Mouse (Mus musculus): Measurements from ENCODE around the gene Zscan21. TPM values are rescaled to one million over a fixed set of nuclear protein-coding genes. Genes with fewer than 3 reads are reported as not detected.

Gene Zscan21
- polyA plus RNA-seq (2012; rRNA removed) = 63.8 and 66.3 TPM in 2 replicates

DNA sequence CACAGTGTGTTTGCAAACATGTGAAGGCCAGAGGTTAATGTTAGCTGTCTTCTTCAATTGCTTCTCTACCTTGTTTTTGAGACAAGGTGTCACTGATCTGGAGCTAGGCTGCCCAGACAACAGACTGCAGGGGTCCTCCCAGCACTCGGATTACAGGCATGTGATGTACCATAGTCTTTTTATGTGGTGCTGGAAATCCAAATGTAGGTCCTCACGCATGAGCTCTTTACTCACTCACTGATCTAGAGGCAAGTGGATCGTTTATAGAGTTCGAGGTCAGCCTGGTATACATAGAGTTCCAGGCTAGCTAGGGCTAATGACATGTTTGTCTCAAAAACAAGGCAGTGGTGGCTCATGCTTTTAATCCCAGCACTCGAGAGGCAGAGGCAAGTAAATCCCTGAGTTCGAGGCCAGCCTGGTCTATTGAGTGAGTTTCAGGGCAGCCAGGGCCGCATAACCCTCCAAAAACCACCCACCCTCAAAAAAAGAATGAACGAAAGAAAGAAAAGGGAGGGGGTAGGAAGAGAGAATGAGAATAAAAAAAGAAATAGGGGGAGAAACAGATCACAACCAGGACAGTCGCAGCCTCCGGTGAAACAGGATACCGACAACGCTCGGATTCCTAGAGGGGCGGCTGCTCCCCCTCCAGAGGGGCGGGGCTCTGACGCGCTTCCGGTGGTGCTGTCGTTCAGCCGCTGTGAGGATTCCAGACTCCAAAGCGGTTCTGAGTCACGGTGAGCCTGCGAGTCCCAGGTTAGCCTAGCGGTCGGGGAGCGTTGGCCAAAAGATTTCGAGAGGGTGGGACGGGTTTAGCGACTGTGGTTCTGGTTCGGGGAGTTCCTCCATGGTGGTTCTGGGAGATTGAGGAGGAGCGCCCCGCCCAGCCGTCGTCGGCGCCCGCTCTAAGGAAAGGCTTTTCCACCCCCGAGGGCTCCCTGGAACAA is at the start of gene Zscan21:
Zscan21 (plus strand) TSS at position 649 of the 944 bp plus-strand sequence.
- TF ChIP-seq CTCF (IDR thresholded peaks at IDR 0.05; ENCODE audit: borderline replicate concordance, extremely low read depth, insufficient read depth, insufficient read length) = no peak
- peak; percentile 72; the same call in 1 of the 2 replicates for TF ChIP-seq POLR2A (IDR thresholded peaks at IDR 0.05; ENCODE audit: borderline replicate concordance, extremely low read depth, insufficient read depth, insufficient read length, poor library complexity, severe bottlenecking)
- peak; percentile 96 for DNase-seq (ENCODE audit: low read depth)

DNA sequence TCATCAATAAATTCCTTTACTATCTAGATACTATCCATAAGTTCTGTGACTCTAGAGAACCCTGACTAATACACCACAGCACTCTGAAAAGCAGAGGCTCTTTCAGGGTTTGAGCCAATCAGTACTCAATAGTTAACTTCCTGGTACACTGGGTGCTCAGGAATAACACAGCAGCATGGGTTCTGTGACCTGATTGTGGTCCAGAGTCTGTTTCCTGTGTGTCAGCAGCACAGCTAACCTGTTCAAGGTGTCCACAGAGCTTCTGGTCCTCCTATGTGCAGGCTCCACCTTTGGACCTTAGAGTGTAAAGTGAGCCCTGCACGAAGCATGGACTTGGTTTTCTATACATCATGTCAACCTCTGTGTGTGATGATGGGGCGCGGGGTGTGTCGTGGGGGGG is 42.9 kb upstream of the Zscan21 start:
- TF ChIP-seq CTCF (IDR thresholded peaks at IDR 0.05; ENCODE audit: borderline replicate concordance, extremely low read depth, insufficient read depth, insufficient read length) = no peak
- TF ChIP-seq POLR2A (IDR thresholded peaks at IDR 0.05; ENCODE audit: borderline replicate concordance, extremely low read depth, insufficient read depth, insufficient read length, poor library complexity, severe bottlenecking) = no peak
- DNase-seq (ENCODE audit: low read depth) = no peak

DNA sequence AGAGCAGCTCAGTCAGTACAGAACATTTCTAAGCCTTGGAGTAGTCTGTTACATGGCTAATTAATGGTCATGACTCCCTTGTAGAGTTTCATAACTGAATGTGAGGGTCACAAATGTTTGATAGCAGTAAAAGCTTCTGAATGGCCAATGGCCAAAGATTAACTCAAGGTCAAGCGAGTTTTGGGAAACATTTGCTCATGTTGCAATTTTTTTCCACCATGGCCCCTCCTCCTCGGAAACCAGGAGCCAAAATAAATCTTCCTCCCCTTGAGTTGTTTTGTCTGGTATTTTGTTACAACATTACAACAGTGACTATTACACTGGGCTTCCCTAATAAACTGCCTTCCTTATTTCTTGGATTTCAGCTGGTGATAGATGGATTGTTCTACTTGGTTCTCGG is 41.0 kb upstream of the Zscan21 start:
- no peak for DNase-seq (ENCODE audit: low read depth)
- TF ChIP-seq CTCF (IDR thresholded peaks at IDR 0.05; ENCODE audit: borderline replicate concordance, extremely low read depth, insufficient read depth, insufficient read length) = no peak
- no peak for TF ChIP-seq POLR2A (IDR thresholded peaks at IDR 0.05; ENCODE audit: borderline replicate concordance, extremely low read depth, insufficient read depth, insufficient read length, poor library complexity, severe bottlenecking)

DNA sequence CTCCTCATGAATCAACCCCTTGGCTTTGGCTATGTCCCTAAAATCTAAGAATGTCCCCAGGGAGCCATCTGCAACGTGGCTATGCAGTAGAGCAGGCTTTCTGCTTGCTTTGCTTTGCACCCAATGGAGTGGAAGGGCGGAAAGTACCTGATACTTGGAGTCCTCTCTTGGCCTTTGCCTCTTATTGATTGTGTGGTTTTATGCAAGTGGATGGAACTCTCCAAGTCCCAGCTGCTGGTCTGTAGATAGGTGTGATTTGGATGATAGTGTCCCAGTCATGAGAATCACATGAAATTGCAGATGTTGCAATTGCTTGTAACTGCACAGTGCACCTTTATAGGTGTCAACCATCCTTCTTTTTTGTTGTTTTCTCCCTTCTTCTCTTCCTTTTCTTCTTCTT is 40.6 kb upstream of the Zscan21 start:
- TF ChIP-seq POLR2A (IDR thresholded peaks at IDR 0.05; ENCODE audit: borderline replicate concordance, extremely low read depth, insufficient read depth, insufficient read length, poor library complexity, severe bottlenecking) = no peak
- TF ChIP-seq CTCF (IDR thresholded peaks at IDR 0.05; ENCODE audit: borderline replicate concordance, extremely low read depth, insufficient read depth, insufficient read length) = no peak
- no peak for DNase-seq (ENCODE audit: low read depth)

DNA sequence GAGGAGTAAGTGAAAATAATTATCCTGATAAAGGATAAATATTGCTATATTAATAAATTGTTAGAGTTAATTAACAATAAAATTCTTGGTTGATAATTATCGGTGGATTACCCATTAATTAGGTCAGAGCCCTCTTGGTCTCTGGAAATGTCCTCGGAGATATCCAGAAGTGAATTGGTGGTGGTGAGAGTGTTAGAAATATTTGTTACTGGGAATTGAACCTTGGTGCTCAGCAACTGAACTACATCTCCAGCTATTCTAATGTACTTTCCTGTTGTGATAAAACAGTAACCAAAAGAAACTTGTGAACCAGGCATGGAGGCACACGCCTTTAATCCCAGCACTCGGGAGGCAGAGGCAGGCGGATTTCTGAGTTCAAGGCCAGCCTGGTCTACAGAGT is 36.2 kb upstream of the Zscan21 start:
- DNase-seq (ENCODE audit: low read depth) = no peak
- no peak for TF ChIP-seq CTCF (IDR thresholded peaks at IDR 0.05; ENCODE audit: borderline replicate concordance, extremely low read depth, insufficient read depth, insufficient read length)
- TF ChIP-seq POLR2A (IDR thresholded peaks at IDR 0.05; ENCODE audit: borderline replicate concordance, extremely low read depth, insufficient read depth, insufficient read length, poor library complexity, severe bottlenecking) = no peak

DNA sequence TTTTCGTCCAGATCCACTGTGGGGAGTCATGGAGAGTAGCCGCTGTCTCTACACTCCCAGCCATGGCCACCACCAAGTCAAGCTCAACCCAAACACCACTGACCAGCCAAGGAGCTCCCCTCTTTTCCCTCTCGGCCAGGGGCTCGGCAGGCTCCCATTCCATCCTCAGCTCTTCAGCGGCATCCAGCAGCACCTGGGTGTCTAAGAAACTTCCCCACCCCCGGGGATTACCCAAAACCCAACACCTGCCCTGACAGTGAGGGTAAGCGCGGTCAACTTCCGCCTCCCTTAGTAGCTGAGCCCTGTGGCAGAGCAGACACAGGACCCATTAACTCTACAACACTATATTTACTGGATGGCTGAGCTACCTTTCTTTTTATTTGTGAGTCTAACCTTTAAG is 35.3 kb upstream of the Zscan21 start:
- DNase-seq (ENCODE audit: low read depth) = no peak
- TF ChIP-seq CTCF (IDR thresholded peaks at IDR 0.05; ENCODE audit: borderline replicate concordance, extremely low read depth, insufficient read depth, insufficient read length) = no peak
- no peak for TF ChIP-seq POLR2A (IDR thresholded peaks at IDR 0.05; ENCODE audit: borderline replicate concordance, extremely low read depth, insufficient read depth, insufficient read length, poor library complexity, severe bottlenecking)

DNA sequence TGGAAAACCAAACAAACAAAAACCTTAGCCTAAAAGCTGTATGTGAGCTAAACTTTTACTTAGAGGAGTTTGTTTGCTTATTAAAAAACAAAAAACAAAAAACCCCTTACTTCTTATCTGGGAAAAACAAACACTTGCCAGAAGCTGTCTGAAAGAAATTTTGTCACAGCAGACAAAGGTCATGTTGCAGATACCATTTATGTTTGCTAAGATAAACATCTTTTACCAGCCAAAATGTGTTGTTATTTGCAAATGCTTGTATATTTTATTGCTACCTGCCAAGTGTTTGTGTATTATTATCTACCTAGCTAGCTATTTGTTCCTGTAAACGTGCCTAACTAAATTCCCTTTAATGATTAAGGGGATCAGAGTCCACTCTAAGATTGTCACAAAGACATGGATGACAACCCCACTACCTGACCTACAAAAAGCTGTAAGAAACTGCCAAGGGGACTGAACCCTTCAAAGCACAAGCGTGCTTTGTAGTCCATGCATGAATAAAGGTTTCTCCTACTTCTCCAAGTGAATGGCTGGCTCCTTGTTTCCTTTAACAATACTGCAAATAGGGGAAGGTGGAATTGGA is 33.3 kb upstream of the Zscan21 start:
- TF ChIP-seq CTCF (IDR thresholded peaks at IDR 0.05; ENCODE audit: borderline replicate concordance, extremely low read depth, insufficient read depth, insufficient read length) (no peak), POLR2A (IDR thresholded peaks at IDR 0.05; ENCODE audit: borderline replicate concordance, extremely low read depth, insufficient read depth, insufficient read length, poor library complexity, severe bottlenecking) (no peak)
- DNase-seq (ENCODE audit: low read depth) = no peak

DNA sequence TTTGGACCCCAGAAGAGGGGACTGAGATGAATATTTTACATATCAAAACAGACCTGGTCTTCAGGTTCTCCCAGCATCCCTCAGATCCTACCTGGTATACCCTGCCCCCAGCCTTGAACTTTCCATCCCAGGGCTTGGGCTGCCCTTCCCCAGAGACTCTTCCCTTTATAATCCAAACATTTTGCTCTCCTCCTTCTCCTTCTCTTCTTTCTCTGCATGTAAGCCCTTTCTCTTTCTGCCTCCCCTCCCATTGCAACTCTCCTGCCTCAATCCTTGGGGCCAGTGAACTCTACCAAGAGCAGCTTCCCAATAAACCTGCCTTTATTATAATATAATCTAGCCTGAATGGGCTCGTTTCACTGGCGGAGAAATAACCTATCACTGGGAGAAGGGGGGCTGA is 32.8 kb upstream of the Zscan21 start:
- TF ChIP-seq CTCF (IDR thresholded peaks at IDR 0.05; ENCODE audit: borderline replicate concordance, extremely low read depth, insufficient read depth, insufficient read length) = no peak
- TF ChIP-seq POLR2A (IDR thresholded peaks at IDR 0.05; ENCODE audit: borderline replicate concordance, extremely low read depth, insufficient read depth, insufficient read length, poor library complexity, severe bottlenecking) = no peak
- no peak for DNase-seq (ENCODE audit: low read depth)

DNA sequence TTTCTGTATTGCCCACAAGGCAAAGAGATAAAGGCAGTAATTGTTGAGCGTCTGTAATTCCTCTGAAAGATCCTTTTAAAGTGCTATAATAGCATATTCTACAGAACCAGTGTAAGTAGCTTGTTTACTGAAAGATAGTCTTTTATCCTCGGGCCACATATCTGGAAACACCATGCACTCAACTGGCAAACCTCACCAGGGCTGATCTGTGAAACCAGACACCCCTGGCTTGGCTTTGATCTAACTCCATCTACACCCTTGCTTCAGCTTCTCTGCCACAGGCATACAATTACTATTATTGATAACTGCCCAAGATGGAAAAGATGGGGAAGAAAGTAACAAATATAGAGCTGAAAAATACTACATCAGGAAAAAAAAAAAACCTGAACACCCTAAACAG is 32.2 kb upstream of the Zscan21 start:
- no peak for DNase-seq (ENCODE audit: low read depth)
- TF ChIP-seq CTCF (IDR thresholded peaks at IDR 0.05; ENCODE audit: borderline replicate concordance, extremely low read depth, insufficient read depth, insufficient read length) (no peak), POLR2A (IDR thresholded peaks at IDR 0.05; ENCODE audit: borderline replicate concordance, extremely low read depth, insufficient read depth, insufficient read length, poor library complexity, severe bottlenecking) (no peak)

DNA sequence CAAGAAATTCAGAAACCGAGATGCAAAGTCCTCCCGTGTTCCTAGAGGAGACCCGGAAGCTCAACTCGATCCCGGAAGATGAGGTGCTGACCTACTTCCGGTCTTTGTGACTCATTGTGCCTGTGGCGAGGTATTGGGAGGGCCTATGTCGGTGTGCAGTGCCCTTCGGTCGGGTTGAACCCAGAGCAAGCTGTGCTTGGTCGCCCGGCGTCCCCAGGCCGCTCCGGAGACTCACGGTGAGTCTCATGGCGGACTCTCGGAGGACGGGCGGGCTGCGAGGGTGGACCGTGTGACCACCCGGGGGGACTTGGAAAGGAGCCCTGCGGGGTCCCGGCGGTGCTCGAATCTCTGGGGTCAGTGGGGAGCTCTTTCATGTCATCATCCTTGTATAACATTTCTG is 31.7 kb upstream of the Zscan21 start, which contains the start of gene Zkscan1:
Zkscan1 (plus strand) TSS at position 89 of the 400 bp plus-strand sequence.
- TF ChIP-seq CTCF (IDR thresholded peaks at IDR 0.05; ENCODE audit: borderline replicate concordance, extremely low read depth, insufficient read depth, insufficient read length) (no peak), POLR2A (IDR thresholded peaks at IDR 0.05; ENCODE audit: borderline replicate concordance, extremely low read depth, insufficient read depth, insufficient read length, poor library complexity, severe bottlenecking) (peak; percentile 72; the same call in 1 of the 2 replicates)
- peak; percentile 98 for DNase-seq (ENCODE audit: low read depth)

DNA sequence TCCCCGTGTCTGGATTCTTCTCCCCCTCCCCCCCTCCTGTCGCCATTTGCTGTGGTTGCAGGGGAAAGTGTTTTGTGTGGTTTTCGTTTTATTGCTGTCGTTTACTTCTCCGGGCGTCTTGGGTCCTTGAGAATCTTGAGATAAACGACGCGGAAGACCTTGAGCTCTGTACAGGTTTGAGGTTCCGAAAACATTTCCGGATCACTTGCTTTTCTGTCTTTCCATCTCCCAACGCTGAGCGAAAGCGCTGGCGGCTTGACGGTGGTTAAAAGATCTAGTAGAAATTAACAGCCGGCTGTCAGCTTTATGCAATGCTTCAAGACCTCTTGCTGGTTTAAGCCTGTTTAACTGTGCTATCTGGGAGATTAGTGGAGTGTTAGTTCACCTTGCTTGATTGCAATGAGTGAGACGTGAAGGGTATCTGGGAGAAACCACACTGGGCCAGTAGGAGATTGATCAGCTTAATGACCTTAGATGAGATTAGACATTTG is 31.2 kb upstream of the Zscan21 start:
- TF ChIP-seq CTCF (IDR thresholded peaks at IDR 0.05; ENCODE audit: borderline replicate concordance, extremely low read depth, insufficient read depth, insufficient read length) (no peak), POLR2A (IDR thresholded peaks at IDR 0.05; ENCODE audit: borderline replicate concordance, extremely low read depth, insufficient read depth, insufficient read length, poor library complexity, severe bottlenecking) (no peak)
- peak; percentile 46 for DNase-seq (ENCODE audit: low read depth)
